Mouse (Mus musculus): ENCODE measurements around the gene Trhr2.

- TF ChIP-seq CTCF (IDR thresholded peaks at IDR 0.05; ENCODE audit: control insufficient read depth, insufficient read depth, insufficient replicate concordance, low read depth, low read length) (no peak), POLR2A (IDR thresholded peaks at IDR 0.05; ENCODE audit: control insufficient read depth, low read depth, low read length) (no peak)
Measured at GRCm38 (mm10) chr8:122368494-122368893, 7.9 kb upstream of the Trhr2 start.
